Mouse (Mus musculus) R1 (cell line): ENCODE results near the gene Tmem40.

ENCODE experiments used
- DNase-seq: peaks from one replicate; pipeline ENCODE4 v3.0.0-alpha.2; 2018; ENCODE audit warnings: low read depth, low spot score

Gene Tmem40

DNA sequence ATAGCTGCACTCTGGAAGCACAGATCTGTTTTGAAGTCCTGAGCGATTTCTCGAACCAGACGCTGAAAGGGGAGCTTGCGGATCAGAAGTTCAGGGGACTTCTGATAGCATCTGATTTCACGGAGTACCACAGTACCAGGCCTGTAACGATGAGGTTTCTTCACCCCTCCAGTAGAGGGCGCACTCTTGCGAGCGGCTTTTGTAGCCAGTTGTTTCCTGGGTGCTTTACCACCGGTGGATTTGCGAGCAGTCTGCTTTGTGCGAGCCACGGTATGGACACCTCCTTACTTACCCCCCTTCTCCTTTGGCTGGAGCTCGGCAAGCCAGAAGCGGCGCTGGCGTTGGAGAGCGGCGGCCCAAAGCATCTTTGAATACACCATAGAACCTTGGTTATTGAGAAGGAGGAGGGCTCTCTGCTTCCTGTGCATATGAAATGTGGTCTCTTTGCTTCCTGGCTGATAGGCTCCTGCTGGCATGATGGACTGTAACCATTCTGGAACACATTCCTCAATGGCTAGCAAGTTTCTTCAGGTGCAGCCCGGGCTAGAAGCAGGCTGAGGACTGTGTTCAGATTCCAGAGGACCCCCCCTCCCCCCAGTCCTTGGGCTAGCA is 8.0 kb upstream of the Tmem40 start:
- peak; percentile 25 for DNase-seq

DNA sequence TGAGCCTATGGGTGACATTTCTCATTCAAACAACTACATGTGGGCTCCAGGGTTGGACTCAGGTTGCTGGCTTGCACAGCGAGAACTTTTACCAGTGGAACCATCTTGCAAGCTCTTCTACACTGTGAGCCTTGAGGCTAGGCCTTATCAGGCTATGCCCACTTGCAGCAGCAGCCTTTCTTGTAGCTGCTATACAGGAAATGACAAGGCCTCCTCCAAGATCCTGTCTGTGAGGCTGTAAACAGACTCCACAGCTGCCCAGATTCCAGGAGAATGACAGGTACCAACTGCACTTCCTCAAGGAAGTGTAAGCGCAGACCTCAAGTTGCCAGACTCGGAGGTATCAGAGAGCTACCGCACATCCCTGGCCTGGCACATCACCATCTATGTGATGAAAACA is 6.0 kb upstream of the Tmem40 start:
- no peak for DNase-seq

DNA sequence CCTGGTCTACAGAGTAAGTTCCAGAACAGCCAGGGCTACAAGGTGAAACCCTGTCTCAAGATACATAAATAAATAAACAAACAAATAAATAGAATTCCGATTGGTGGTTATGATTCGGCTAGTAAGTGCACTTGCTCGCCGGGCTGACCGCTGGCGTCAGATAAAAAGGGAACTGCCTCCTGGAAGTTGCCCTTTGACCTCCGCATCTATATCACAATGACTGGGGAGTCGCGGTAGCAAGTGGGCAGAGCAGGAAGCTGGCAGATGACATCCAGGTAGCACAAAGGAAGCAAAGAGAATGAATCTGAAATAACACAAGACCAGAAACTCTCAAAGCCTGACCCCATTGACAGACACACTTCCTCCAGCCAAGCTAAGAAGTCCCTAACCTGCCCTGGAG is 5.1 kb upstream of the Tmem40 start:
- DNase-seq = no peak

DNA sequence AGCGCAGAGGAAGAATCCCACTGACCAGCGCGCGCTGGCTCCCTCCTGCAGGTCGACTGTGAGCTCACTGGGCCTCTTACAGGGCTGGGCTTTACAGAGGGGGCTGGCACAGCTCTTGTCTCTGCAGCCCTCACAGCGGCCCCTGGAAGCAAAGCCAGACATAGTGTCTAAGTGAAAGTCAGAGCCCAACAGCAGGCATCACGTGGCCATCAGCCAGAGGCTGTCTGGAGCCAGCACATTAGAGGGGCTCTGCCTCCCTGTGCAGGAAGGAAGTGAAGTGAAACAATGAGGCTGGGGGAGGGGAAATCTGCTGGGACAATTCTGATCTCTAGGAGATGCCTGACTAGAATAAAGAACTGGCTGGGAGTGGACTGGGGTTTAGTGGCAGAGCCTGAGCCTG is 2.0 kb upstream of the Tmem40 start:
- DNase-seq = peak; percentile 97

DNA sequence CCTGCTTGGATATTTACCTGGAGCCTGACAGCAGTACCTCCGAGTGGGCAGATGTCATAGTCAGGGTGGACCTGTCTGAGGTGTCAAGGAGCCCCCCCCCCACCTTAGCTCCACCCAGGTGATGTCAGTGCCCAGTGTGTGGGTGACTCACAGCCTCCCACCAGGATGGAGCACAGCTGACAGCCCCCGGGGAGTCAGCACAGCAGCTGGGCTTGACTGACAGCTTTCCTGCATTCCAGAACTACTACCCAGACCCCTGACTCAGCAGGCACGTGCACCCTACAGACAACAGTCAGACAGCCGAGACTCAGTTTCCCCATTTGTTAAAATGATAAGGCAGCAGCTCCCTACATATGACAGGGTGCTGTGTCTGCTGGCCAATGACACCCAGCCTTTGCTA is 1.2 kb downstream of the Tmem40 start:
- peak; percentile 25 for DNase-seq

DNA sequence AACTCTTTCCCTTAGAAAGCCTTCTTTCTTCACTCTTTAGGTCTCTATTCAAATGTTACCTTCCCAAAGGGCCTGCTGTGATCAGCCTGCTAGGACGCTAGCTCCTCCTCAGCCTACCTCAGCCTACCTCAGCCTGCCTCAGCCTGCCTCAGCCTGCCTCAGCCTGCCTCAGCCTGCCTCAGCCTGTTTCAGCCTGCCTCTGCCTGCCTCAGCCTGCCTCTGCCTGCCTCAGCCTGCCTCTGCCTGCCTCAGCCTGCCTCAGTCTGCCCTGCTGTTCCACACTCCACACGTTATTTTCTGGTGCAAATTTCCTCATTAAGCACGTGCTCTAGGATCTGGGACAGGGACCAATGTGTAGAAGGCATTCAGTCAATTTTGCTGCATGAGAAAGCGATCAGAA is 2.1 kb downstream of the Tmem40 start:
- peak; percentile 68 for DNase-seq

DNA sequence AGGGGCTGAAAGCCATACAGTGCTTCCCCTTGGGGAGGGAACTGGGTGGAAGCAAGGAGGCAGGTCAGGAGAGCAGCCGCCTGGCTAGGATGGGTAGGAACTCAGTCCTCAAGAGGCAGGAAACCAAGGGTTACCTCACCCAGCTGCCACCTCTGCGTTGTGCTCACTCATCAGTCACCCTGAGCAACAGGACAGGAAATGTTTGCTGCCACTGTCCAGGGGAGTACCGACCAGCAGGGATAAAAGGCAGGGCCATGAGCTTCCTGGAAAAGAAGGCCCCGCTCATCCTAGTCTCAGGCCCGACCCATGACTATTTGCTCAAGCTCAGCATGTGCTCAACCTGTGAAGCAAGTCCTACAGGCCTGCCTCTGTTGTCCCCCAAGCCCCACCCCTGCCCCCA is 2.7 kb downstream of the Tmem40 start:
- peak; percentile 42 for DNase-seq

DNA sequence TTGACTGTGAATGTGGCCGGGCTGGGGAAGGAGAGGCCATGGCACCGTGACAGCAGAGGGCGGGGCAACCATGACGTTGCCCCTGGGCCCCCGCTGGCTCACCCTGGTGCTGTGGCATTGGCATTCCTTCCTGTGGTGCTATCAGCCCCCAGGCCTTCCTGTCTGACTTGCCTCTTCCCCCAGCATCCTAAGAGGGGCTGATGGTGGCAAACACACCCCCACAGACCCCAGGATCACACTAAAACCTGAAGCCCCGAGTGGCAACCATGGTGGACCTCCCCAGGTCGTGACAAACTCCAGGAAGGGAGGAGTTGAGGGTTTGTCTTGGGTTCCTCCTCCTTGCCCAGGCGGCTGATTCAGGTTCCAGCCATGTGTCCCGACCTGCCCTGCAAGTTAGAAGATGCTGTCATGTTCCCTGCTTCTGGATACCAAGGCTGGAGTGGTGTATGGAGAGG is 3.2 kb downstream of the Tmem40 start:
- DNase-seq = no peak

DNA sequence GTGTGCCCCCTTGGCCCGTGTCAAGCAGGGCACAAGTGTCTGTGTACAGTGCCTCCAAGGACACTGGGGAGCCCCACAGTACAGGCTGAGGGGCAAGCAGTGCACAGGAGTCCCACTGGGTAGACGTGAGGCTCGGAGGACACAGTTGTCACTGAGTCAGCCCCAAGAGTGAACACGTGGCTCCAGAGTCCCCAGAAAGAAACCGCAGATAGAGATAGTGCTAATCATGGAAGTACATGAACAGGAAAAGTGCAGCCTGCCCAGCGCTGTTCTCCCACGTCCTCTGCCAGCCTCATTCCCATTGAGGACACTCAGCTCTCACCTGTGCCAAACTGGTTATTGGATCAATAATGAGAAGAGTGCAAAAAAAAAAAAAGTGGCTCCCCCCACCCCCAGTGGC is 6.7 kb downstream of the Tmem40 start:
- DNase-seq = no peak

DNA sequence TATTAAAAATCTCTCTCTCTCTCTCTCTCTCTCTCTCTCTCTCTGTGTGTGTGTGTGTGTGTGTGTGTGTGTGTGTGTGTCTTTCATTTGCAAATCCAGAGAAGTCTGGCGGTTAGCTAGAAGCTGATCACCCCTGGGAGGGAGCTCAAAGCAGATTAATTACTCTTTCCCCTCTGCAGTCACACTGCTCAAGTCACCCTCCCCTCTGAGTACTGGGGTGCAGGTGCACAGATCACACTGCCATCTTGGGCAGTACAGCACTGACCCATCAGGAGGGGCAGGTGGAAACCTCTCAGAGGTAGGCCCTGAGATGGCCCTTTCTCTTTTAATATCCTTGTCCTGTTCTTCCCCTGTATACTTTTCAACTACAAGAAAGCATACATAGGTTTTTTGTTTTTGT is 15.9 kb downstream of the Tmem40 start:
- DNase-seq = no peak

DNA sequence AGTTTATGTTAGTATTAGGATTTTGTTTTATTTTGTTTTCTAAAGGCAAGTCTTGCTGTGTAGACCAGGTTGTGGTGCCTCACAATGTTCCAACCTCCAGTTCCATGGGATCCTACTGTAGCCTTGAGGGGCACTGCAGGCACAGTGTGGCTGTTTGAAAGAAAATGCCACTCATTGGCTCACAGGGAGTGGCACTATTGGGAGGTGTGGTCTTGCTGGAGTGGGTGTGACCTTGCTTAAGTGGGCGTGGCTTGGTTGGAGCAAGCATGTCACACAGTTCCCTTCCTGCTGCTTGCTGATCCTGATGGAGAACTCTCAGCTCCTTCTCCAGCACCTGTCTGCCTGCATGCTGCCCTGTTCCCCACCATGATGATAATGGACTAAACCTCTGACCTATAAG is 18.6 kb downstream of the Tmem40 start:
- DNase-seq = peak; percentile 87

DNA sequence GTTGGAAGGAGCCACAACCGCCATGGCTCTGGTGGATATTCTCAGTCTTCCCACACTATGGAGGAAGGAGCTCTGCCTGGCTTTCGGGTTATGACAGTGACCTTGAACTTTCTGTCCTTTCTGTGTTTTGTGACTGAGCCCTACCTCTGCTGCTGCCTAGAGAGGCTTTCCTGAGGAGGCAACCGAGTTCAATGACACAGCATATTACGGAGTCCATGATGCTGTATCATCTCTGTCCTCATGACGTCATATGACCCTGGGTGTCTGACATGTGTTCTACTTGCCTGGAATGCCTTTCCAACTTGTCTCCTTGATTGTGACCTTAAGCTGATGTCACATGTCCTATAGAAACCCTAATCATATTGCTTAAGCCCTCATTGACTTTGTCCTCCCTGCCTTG is 23.2 kb downstream of the Tmem40 start:
- peak; percentile 51 for DNase-seq

DNA sequence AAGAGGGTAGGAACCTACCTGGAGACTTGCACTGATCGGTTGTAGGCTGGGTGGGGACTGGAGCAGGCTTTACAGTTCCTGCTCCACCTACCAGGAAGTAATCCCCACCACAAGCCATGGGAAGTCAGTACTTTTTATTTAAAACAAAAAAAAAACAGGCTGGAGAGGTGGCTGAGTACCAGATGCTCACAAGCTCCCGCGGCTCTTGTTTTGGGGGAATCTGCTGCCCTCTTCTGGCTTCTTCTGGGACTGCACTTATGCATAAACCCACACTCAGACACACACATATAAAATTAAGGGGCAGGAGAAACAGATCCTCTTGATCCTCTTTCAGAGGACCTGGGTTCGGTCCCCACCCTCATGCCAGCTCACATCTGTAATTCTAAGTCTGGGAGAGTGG is 27.3 kb downstream of the Tmem40 start:
- DNase-seq = peak; percentile 87

DNA sequence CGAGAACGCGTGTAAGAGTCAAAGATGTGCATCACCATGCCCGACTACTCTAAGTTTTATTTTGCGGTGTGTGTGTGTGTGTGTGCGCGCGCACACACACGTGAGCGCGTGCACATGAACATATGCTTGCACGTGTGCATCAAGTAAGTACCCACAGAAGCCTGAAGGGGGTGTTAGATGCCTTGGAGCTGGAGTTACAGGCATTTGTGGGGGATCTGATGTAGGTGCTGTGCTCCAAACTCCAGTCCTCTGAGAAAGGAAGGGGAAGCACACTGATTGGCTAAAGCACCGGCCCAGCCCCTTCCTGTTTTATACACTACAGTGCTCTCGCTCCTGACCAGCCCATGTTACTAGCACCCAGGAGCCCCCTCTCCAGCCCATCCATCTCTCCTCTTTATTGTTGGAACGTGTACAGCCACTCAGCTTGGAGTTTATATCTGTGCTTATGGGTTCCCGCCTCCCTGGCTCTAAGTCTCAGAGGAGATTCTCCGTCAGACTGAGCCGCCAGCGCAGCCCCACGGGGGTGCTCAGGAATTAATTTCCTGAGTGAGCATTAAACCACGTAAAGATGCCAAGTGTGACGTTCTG is 29.8 kb downstream of the Tmem40 start:
- peak; percentile 97 for DNase-seq

DNA sequence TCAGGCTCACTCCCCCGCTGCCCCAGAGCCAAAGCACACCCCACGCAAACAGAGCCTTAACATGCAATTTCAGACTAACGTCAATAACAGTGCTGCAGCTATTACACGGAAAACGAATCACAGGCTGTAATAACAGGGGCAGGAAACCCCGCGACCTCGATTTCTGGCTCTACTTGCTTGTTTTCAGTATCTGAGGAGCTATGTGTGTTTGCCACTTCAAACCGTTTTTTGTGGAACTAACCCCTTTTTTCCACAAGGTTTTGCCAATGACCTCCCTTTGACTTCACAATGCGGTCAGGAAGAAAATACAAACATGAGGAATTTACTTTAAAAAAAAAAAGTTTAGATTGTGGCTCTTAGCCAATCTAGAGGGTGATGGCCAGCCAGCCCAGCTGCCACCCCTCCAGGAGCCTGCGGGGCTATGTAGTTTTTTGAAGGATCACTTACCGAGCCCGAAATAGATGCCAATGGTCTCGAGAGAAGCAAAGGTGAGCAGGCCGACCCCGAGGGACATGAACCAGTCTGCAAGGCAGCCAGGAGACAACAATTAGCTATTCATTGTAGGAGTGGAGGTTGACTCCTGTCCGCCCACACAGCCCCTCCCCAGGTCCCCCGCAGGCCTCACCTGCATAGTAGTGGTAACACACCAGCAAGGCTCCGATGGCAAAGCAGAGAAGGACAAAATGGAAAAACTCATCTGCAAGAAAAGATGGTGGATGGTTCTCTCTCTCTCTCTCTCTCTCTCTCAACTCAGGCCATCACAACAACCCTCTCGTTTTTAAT is 31.5 kb downstream of the Tmem40 start:
- DNase-seq = peak; percentile 66

DNA sequence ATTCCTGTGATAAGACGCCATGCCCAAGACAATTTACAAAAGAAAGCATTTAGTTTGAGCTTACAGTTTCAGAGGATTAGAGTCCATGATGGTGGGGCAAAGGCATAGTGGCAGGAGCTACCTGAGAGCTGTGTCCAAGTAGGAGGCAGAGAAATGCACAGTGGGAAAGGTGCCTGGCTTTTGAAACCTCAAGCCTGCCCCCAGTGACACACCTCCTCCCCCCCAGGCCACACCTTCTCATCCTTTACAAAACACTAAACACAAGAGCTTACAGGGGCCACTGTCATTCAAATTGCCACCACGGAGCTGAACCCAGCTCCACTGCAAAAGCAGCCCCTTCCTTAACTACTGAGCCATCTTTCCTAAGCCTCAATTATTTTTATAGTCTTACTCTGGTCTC is 34.6 kb downstream of the Tmem40 start:
- peak; percentile 94 for DNase-seq

DNA sequence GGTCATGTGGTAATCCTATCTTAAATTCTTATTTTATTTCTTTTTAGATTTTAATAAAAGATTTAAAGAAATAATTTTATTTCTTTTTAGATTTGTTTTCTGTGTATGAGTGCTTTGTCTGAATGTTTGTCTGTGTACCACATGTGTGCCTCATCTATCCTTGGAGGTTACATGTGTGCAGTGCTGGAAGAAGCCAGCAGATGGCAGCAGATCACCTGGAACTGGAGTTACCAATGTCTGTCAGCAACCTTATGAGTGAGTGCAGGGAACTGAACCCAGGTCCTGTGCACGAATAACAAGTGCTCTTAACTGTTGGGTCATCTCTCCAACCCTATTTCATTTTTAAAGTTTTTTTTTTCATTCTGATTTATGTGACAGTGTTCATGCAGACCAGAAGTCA is 35.1 kb downstream of the Tmem40 start:
- DNase-seq = peak; percentile 92

DNA sequence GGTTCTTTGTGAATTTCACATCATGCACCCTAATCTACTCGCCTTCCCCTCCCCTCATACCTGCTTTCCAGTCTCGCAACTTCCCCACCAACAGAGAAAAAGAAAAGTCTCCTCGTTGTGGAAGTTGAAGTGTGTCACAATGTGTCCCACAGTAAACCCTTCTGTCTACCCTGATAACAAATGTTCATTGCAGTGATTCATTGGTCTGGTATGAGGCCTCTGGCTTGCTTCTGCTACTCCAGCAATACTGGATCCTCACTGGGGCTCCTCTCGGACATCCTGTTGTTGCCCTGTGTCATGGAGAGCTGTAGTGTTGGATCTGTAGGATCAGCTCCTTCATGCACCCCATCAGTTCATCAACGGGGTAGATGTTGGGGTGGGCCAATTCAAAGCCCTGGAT is 40.0 kb downstream of the Tmem40 start:
- no peak for DNase-seq

DNA sequence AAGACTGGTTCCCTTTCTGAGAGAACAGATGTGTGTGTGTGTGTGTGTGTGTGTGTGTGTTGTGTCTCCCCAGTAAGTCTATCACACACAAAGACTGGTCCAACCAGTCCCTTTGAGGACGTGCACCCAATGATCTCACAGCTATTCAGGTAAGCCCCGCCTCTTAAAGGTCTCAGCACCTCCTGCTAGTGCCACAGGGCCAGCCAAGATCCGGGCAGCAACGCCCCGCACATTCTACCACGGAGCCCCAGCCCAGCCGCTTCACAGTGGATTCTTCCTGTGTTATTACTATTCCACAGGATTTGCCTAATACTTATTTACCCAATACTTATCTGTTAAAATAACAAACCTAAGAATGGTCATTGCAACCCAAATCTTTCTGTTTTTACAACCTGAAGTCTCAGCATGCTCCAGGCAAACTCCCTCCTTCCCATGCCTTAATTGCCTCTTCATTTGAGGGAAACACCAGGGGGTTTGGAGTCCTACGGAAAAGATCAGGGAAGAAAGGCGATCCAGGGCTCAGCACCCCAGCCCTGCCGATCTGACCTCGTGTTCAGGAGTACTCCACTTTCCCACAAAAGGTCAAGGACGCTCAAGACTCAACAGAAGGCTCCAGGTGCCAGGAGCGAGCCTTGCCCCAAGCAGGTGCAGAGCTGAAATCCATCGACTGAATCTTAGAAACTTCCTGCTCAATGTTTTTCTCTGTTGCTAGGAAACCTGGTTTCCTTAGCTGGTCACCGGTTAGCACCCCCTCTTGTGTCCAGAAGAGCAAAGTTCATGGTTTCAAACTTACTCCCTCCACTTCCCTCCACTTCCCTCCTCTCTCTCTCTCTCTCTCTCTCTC is 44.3 kb downstream of the Tmem40 start:
- peak; percentile 94 for DNase-seq

DNA sequence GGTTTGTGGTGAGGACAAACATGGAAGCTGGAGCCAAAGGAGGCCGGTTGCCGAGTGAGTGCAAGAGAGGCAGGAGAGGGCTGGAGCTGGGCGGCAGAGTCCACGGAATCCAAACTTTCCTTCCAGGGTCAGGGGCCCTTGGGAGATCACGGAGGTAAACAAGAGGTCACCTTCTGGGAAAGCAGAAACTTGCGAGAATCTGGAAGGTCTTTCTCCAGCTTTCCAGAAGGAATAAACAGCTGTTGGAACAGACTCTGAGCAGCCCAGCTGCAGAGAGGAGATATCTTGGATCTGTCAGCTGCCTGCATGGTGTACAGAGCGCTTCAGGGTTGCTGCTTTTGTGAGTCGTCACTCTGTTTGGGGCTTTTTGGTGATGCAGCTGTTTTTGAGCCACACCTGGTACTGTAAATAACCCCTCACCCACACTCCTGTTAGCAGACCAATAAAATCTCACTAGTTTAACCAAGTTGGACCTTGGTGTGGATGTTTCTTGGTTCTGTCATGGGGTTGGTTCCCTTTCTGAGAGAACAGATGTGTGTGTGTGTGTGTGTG is 45.0 kb downstream of the Tmem40 start:
- peak; percentile 53 for DNase-seq

DNA sequence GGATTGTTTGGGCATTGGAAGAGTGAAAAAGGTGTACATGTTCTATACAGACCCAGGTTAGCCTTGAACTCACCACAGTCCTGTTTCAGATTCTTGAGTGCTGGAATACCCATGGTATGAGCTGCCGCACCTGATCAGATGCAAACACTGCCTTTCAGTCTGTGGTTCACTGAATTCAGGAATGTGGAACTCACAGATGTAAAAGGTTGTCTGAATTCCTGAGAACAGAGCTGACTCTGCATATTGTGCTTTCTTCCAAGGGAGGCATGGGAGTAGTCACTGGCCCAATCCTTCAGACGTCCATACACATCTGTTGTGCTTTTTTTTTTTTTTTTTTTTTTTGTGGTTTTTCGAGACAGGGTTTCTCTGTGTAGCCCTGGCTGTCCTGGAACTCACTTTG is 50.9 kb downstream of the Tmem40 start:
- peak; percentile 51 for DNase-seq

DNA sequence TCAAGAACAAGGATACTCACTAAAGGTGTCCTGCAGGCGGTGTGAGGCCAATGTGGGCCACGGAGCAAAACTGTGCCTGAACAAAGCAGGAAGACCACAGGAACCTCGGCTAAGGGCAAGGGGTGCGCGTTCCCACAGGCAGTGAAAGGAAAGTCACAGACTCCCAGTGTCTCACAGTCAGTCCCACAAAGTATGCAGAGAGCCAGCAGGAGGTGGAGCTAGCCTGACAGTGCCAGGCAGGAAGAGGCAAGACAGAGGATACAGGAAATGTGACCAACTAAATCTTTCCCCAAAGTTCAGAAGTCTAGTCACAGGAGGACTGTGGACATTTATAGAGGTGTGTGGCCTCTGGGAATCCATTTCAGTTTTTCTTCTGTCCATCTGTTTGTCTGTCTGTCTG is 59.3 kb downstream of the Tmem40 start:
- no peak for DNase-seq
